20 mouse cellular contexts compared by ENCODE assay signal in genomic region chr12:85381570-85381969, GRCm38 (mm10). TPM values are rescaled to one million over a fixed set of nuclear protein-coding genes. Genes with fewer than 3 reads are reported as not detected.
A peak's percentile ranks its signal among the peaks of the same experiment; 100 is the strongest.
DNase-seq lines count a peak whose midpoint lies in the region; ATAC-seq lines count a peak whose summit lies in the region.
"Had no signal": no experiment of that assay in that cellular context is flagged by ENCODE, and none has a peak within 500 bp of the region (broad histone marks: within the 10 kb centered on the region; RNA-seq: fewer than 3 reads in every experiment).

No protein-coding gene starts in this region.

- 86% methylated on average over 6 of the region's 6 CpGs for WGBS in heart, embryonic 12.5 days

- H3K4me3 ChIP-seq in brown adipose tissue, adult 24 weeks (ENCODE audit: insufficient read depth, low read depth, low read length) = no peak overlapping the region
- no peak overlapping the region for H3K4me3 ChIP-seq in heart, embryonic 12.5 days
- H3K4me3 ChIP-seq: embryonic facial prominence, embryonic 10.5 days; forebrain, embryonic 13.5 days; heart, embryonic 13.5 days; hindbrain, embryonic 12.5 days had no signal

- H3K9ac ChIP-seq in heart, embryonic 12.5 days = no peak overlapping the region
- H3K9ac ChIP-seq: forebrain, embryonic 13.5 days; forebrain, postnatal 0 days; heart, embryonic 13.5 days; hindbrain, embryonic 12.5 days had no signal

- H3K27ac ChIP-seq in brown adipose tissue, adult 24 weeks (replicated peaks; ENCODE audit: low read depth, low read length) = peak overlapping the region; percentile 35; the same call in 1 of the 2 replicates
- H3K27ac ChIP-seq in heart, embryonic 12.5 days (ENCODE audit: poor library complexity, severe bottlenecking) = no peak overlapping the region
- H3K27ac ChIP-seq: embryonic facial prominence, embryonic 10.5 days; forebrain, embryonic 13.5 days; heart, embryonic 13.5 days; hindbrain, embryonic 12.5 days; hindbrain, postnatal 0 days had no signal

- no peaks in the 10 kb centered on the region for H3K9me3 ChIP-seq in heart, embryonic 12.5 days (replicated peaks)
- H3K9me3 ChIP-seq: embryonic facial prominence, embryonic 10.5 days; forebrain, embryonic 13.5 days; G1E; heart, embryonic 13.5 days; hindbrain, embryonic 12.5 days had no signal

- no peaks in the 10 kb centered on the region for H3K27me3 ChIP-seq in heart, embryonic 12.5 days (replicated peaks)
- H3K27me3 ChIP-seq: forebrain, embryonic 13.5 days; heart, embryonic 13.5 days; hindbrain, embryonic 12.5 days had no signal

- H3K4me1 ChIP-seq in brown adipose tissue, adult 24 weeks (ENCODE audit: control insufficient read depth, insufficient read depth, insufficient read length, low read length) = peaks cover 17% of the 10 kb centered on the region
- H3K4me1 ChIP-seq in heart, embryonic 12.5 days (replicated peaks) = peaks cover 27% of the 10 kb centered on the region
- H3K4me1 ChIP-seq: forebrain, embryonic 13.5 days; hindbrain, embryonic 12.5 days had no signal

- no peak overlapping the region for H3K4me2 ChIP-seq in heart, embryonic 12.5 days
- H3K4me2 ChIP-seq: forebrain, embryonic 13.5 days; heart, embryonic 13.5 days; hindbrain, embryonic 12.5 days had no signal

- ATAC-seq in megakaryocyte progenitor cell, adult 5-6 weeks (replicated peaks; ENCODE audit: poor library complexity) = 0 out of 2 replicates have a peak, but pooled peaks have one; percentile 18
- no peak for ATAC-seq in heart, embryonic 12.5 days (ENCODE audit: insufficient number of reproducible peaks, low FRiP score)
- ATAC-seq: CD4-positive, CD25-positive, alpha-beta regulatory T cell, adult 4 months; forebrain, embryonic 13.5 days; forebrain, postnatal 0 days; hindbrain, postnatal 0 days had no signal

- DNase-seq in lung, postnatal 36 days = peak; percentile 53
- no peak for DNase-seq in lung, adult 18-20 months
- DNase-seq in urinary bladder, postnatal 36 days (ENCODE audit: low spot score in 2 of 2) = no peak
- DNase-seq: adrenal gland, postnatal 10 days; B cell, adult 2 months; cerebellum, adult 2 months; cerebellum, postnatal 10 days; forebrain, postnatal 0 days; gastrocnemius, postnatal 14 days; heart, postnatal 4 days had no signal

- H3K36me3 ChIP-seq in heart, embryonic 12.5 days = no peaks in the 10 kb centered on the region
- H3K36me3 ChIP-seq: embryonic facial prominence, embryonic 10.5 days; G1E; heart, embryonic 13.5 days; hindbrain, embryonic 12.5 days had no signal

RNA-seq across cellular contexts. Expression of gene Tmed10, which starts 6.9 kb away (rescaled TPM):
- 96.7 and 126 TPM in 2 replicates for polyA plus RNA-seq in brown adipose tissue, adult 24 weeks (2012; ENCODE audit: insufficient read depth, insufficient read length, missing spikeins)
- total RNA-seq in megakaryocyte progenitor cell, adult 5-6 weeks (2015) = 327 and 328 TPM in 2 replicates
- 142 and 176 TPM in 2 replicates for total RNA-seq in megakaryocyte progenitor cell, adult 5-6 weeks (2017)
- 319 and 324 TPM in 2 replicates for polyA plus RNA-seq in heart, embryonic 12.5 days (2016; fragmentation: Nextera tagmentation; extraction: Ambion mirVana)

RNA-seq across cellular contexts. Expression of gene Nek9, which starts 42.4 kb away (rescaled TPM):
- 29.5 and 38.8 TPM in 2 replicates for polyA plus RNA-seq in brown adipose tissue, adult 24 weeks (2012; ENCODE audit: insufficient read depth, insufficient read length, missing spikeins)
- total RNA-seq in megakaryocyte progenitor cell, adult 5-6 weeks (2015) = 34.0 and 36.1 TPM in 2 replicates
- total RNA-seq in megakaryocyte progenitor cell, adult 5-6 weeks (2017) = 20.4 and 23.6 TPM in 2 replicates
- polyA plus RNA-seq in heart, embryonic 12.5 days (2016; fragmentation: Nextera tagmentation; extraction: Ambion mirVana) = 33.8 and 33.9 TPM in 2 replicates
